Mouse (Mus musculus): ENCODE measurements around the gene 2410137M14Rik.

GRCm38 (mm10) chr17:36942791-36943471 lies 38.1 kb downstream of the 2410137M14Rik start, which contains the start of gene Rnf39:
- no peak for TF ChIP-seq POLR2A (IDR thresholded peaks at IDR 0.05; ENCODE audit: low read depth, low read length)
- no peak for TF ChIP-seq CTCF (IDR thresholded peaks at IDR 0.05; ENCODE audit: borderline replicate concordance, insufficient read depth, low read length)
